In the genomic region with DNA sequence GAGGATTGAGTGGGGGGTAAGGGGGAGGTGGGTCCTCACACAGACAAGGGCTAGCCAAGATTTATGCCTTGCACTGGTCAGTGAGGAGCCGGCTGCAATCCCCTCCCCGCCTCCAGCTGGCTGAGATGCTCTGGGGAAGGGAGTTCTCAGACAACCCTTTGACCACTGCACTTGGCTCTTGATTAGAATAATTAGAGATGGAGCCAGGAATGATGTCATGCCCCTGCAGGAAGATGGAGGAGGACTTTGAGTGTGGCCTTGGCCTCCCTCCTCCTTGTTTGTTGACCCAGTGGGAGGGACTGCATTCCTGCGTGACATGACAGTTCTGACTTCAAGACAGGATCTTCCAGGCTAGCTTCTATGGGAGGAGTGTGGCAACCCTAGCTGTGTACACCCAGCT, we compare ENCODE assay signal across 8 mouse cellular contexts. TPM values are rescaled to one million over a fixed set of nuclear protein-coding genes. Genes with fewer than 3 reads are reported as not detected.
DNase-seq lines count a peak whose midpoint lies in the region; ATAC-seq and TF ChIP-seq lines count a peak whose summit lies in the region.

No protein-coding gene starts in this region.

- no peak for TF ChIP-seq CTCF in lung, embryonic 14.5 days (IDR thresholded peaks at IDR 0.05; ENCODE audit: low read depth)

- peak overlapping the region; percentile 24; the same call in 1 of the 2 replicates for H3K27ac ChIP-seq in limb, embryonic 15.5 days
- no peak overlapping the region for H3K27ac ChIP-seq in limb, embryonic 10.5 days
- H3K27ac ChIP-seq in brown adipose tissue, adult 24 weeks (replicated peaks; ENCODE audit: low read depth, low read length): peak overlapping the region; percentile 79
- H3K27ac ChIP-seq in lung, embryonic 14.5 days (ENCODE audit: low read depth): peak overlapping the region; percentile 19; the same call in 1 of the 2 replicates

- no peak overlapping the region for H3K9ac ChIP-seq in limb, embryonic 15.5 days
- H3K9ac ChIP-seq in lung, embryonic 14.5 days: no peak overlapping the region

- ATAC-seq in limb, embryonic 15.5 days (ENCODE audit: insufficient number of reproducible peaks, low FRiP score, low TSS enrichment, low read depth): no peak
- ATAC-seq in lung, embryonic 14.5 days (ENCODE audit: insufficient read depth): peak; percentile 29
- no peak; the same call in 1 of the 2 replicates for ATAC-seq in frontal cortex, adult (ENCODE audit: low TSS enrichment)
- ATAC-seq in CD4-positive, CD25-positive, alpha-beta regulatory T cell, adult 4 months: no peak

- DNase-seq in limb, embryonic 10.5 days (ENCODE audit: low spot score): no peak
- DNase-seq in heart, postnatal 10 days: peak; percentile 88 to 90
- DNase-seq in lung, embryonic 14.5 days: peak; percentile 67
- no peak for DNase-seq in MN1 (ENCODE audit: low spot score)

- H3K9me3 ChIP-seq in limb, embryonic 15.5 days: no peaks in the 10 kb centered on the region
- no peaks in the 10 kb centered on the region for H3K9me3 ChIP-seq in limb, embryonic 10.5 days (replicated peaks)
- H3K9me3 ChIP-seq in lung, embryonic 14.5 days (ENCODE audit: low read depth, low read length): no peaks in the 10 kb centered on the region

- H3K4me2 ChIP-seq in limb, embryonic 15.5 days: no peak overlapping the region
- no peak overlapping the region for H3K4me2 ChIP-seq in lung, embryonic 14.5 days

- no peak overlapping the region for H3K4me3 ChIP-seq in limb, embryonic 15.5 days
- no peak overlapping the region for H3K4me3 ChIP-seq in limb, embryonic 10.5 days
- H3K4me3 ChIP-seq in brown adipose tissue, adult 24 weeks (ENCODE audit: insufficient read depth, low read depth, low read length): no peak overlapping the region
- H3K4me3 ChIP-seq in lung, embryonic 14.5 days (ENCODE audit: low read depth, low read length): no peak overlapping the region

- intact Hi-C loops in heart, postnatal 10 days (cut with DNase I): loop anchor here (1.0 kb wide), 1 partner anchor 22 kb away; no protein-coding TSS in a partner anchor

- 40% methylated on average over 3 of the region's 3 CpGs for WGBS in limb, embryonic 15.5 days
- 46% methylated on average over 3 of the region's 3 CpGs for WGBS in limb, embryonic 10.5 days
- 34% methylated on average over 3 of the region's 3 CpGs for WGBS in lung, embryonic 14.5 days

- no peaks in the 10 kb centered on the region for H3K27me3 ChIP-seq in limb, embryonic 15.5 days
- no peaks in the 10 kb centered on the region for H3K27me3 ChIP-seq in limb, embryonic 10.5 days (ENCODE audit: low read depth, poor library complexity, severe bottlenecking)
- no peaks in the 10 kb centered on the region for H3K27me3 ChIP-seq in lung, embryonic 14.5 days (ENCODE audit: insufficient read depth, low read length)

- H3K4me1 ChIP-seq in limb, embryonic 15.5 days: peaks cover 23% of the 10 kb centered on the region
- H3K4me1 ChIP-seq in limb, embryonic 10.5 days: peaks cover 16% of the 10 kb centered on the region
- H3K4me1 ChIP-seq in brown adipose tissue, adult 24 weeks (ENCODE audit: control insufficient read depth, insufficient read depth, insufficient read length, low read length): peaks cover 5% of the 10 kb centered on the region; the same call in 1 of the 2 replicates
- H3K4me1 ChIP-seq in lung, embryonic 14.5 days (ENCODE audit: insufficient read depth): peaks cover 5% of the 10 kb centered on the region; the same call in 1 of the 2 replicates

- no peaks in the 10 kb centered on the region for H3K36me3 ChIP-seq in limb, embryonic 15.5 days
- H3K36me3 ChIP-seq in limb, embryonic 10.5 days: no peaks in the 10 kb centered on the region
- H3K36me3 ChIP-seq in lung, embryonic 14.5 days (ENCODE audit: insufficient read depth): no peaks in the 10 kb centered on the region

RNA-seq across cellular contexts. Expression of a gene that starts 59.7 kb away (rescaled TPM):
- not detected in 2 replicates for polyA plus RNA-seq in limb, embryonic 15.5 days (2015; fragmentation: Nextera tagmentation; extraction: Ambion mirVana)
- not detected in 2 replicates for polyA plus RNA-seq in limb, embryonic 10.5 days (2016; fragmentation: Nextera tagmentation; extraction: Ambion mirVana)
- polyA plus RNA-seq in brown adipose tissue, adult 24 weeks (2012; ENCODE audit: insufficient read depth, insufficient read length, missing spikeins): not detected in 2 replicates
- total RNA-seq in heart, postnatal 10 days (2021): not detected
- not detected in 2 replicates for polyA plus RNA-seq in lung, embryonic 14.5 days (2014; fragmentation: Nextera tagmentation; extraction: Ambion mirVana)
- not detected for polyA plus RNA-seq in CD4-positive, CD25-positive, alpha-beta regulatory T cell, adult 4 months (2017; shearing (Covaris generic))

Comparison
In these comparisons a context has a peak if more than half of its experiments do, and no peak if none do; other contexts are left out.
1. DNase-seq: peak in heart, postnatal 10 days (2 of 2) and lung, embryonic 14.5 days (single experiment); none in limb, embryonic 10.5 days (single experiment) and MN1 (single experiment).